Comparison of ENCODE assay signal across 37 mouse cellular contexts in the genomic region with DNA sequence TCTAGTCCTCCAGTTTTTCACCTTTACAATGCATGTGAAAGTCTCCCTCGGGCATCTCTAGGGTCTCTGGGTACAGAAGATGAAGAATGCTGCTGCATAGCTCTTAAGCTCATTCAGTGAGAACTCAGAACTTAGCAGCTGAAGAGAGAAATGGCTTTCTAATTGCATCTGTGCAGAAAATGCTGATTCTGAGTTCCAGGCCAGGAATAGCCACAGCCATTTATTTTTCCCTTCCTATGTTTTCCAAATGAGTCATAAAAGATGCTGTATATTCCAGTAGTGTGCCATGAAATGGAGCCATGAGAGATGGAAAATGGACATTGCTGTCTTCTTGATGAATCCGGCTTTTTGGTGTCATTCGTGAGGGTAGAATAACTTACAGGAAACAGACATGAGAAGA. TPM values are rescaled to one million over a fixed set of nuclear protein-coding genes. Genes with fewer than 3 reads are reported as not detected.
"Had no signal": no experiment of that assay in that cellular context is flagged by ENCODE, and none has a peak within 500 bp of the region (broad histone marks: within the 10 kb centered on the region; RNA-seq: fewer than 3 reads in every experiment).

No protein-coding gene starts in this region.

- H3K27me3 ChIP-seq: limb, embryonic 12.5 days; limb, embryonic 13.5 days; limb, embryonic 15.5 days; liver, embryonic 12.5 days; liver, embryonic 13.5 days; liver, embryonic 15.5 days; lung, embryonic 15.5 days; midbrain, embryonic 13.5 days; midbrain, embryonic 15.5 days; neural tube, embryonic 12.5 days; neural tube, embryonic 13.5 days had no signal

- H3K4me2 ChIP-seq: limb, embryonic 12.5 days; limb, embryonic 13.5 days; limb, embryonic 15.5 days; liver, embryonic 11.5 days; liver, embryonic 12.5 days; liver, embryonic 13.5 days; liver, embryonic 15.5 days; lung, embryonic 14.5 days; lung, embryonic 15.5 days; midbrain, embryonic 11.5 days; midbrain, embryonic 12.5 days; midbrain, embryonic 13.5 days; midbrain, embryonic 15.5 days; neural tube, embryonic 12.5 days; neural tube, embryonic 13.5 days had no signal

- H3K4me1 ChIP-seq: limb, embryonic 10.5 days; limb, embryonic 12.5 days; limb, embryonic 13.5 days; limb, embryonic 15.5 days; liver, embryonic 12.5 days; liver, embryonic 13.5 days; liver, embryonic 15.5 days; midbrain, embryonic 10.5 days; midbrain, embryonic 13.5 days; neural tube, embryonic 12.5 days; neural tube, embryonic 13.5 days had no signal

- H3K36me3 ChIP-seq: limb, embryonic 10.5 days; limb, embryonic 12.5 days; limb, embryonic 13.5 days; limb, embryonic 15.5 days; liver, embryonic 12.5 days; liver, embryonic 13.5 days; liver, embryonic 15.5 days; lung, embryonic 15.5 days; midbrain, embryonic 10.5 days; midbrain, embryonic 12.5 days; midbrain, embryonic 13.5 days; midbrain, embryonic 15.5 days; neural tube, embryonic 12.5 days; neural tube, embryonic 13.5 days had no signal

- H3K9me3 ChIP-seq: limb, embryonic 10.5 days; limb, embryonic 12.5 days; limb, embryonic 13.5 days; limb, embryonic 15.5 days; liver, embryonic 12.5 days; liver, embryonic 13.5 days; liver, embryonic 15.5 days; lung, embryonic 15.5 days; megakaryocyte, embryonic 14.5 days; midbrain, embryonic 10.5 days; midbrain, embryonic 12.5 days; midbrain, embryonic 13.5 days; midbrain, embryonic 15.5 days; neural tube, embryonic 12.5 days; neural tube, embryonic 13.5 days had no signal

- H3K4me3 ChIP-seq: limb, embryonic 10.5 days; limb, embryonic 12.5 days; limb, embryonic 13.5 days; limb, embryonic 15.5 days; liver, embryonic 12.5 days; liver, embryonic 13.5 days; liver, embryonic 15.5 days; lung, embryonic 15.5 days; megakaryocyte, embryonic 14.5 days; midbrain, embryonic 10.5 days; midbrain, embryonic 12.5 days; midbrain, embryonic 13.5 days; midbrain, embryonic 15.5 days; myocyte; neural tube, embryonic 12.5 days; neural tube, embryonic 13.5 days had no signal

- ATAC-seq: liver, embryonic 12.5 days; liver, postnatal 0 days; lung, postnatal 0 days; midbrain, embryonic 13.5 days; midbrain, embryonic 15.5 days; midbrain, embryonic 16.5 days had no signal

- DNase-seq: left cerebral cortex, postnatal 4 days; liver; liver, embryonic 13.5 days; liver, postnatal 0 days; lung, adult 18-20 months; lung, adult 2 months; lung, embryonic 14.5 days; lung, postnatal 10 days; lung, postnatal 14 days; lung, postnatal 36 days; lung, postnatal 4 days; midbrain, embryonic 14.5 days had no signal

- H3K9ac ChIP-seq: limb, embryonic 12.5 days; limb, embryonic 13.5 days; limb, embryonic 15.5 days; liver, embryonic 12.5 days; liver, embryonic 13.5 days; liver, embryonic 14.5 days; liver, embryonic 15.5 days; liver, postnatal 0 days; lung, embryonic 14.5 days; lung, embryonic 15.5 days; midbrain, embryonic 12.5 days; midbrain, embryonic 13.5 days; midbrain, embryonic 15.5 days; neural tube, embryonic 12.5 days; neural tube, embryonic 13.5 days had no signal

- H3K27ac ChIP-seq: limb, embryonic 10.5 days; limb, embryonic 12.5 days; limb, embryonic 13.5 days; limb, embryonic 15.5 days; liver, embryonic 12.5 days; liver, embryonic 13.5 days; liver, embryonic 14.5 days; liver, embryonic 15.5 days; lung, embryonic 15.5 days; macrophage; midbrain, embryonic 10.5 days; midbrain, embryonic 12.5 days; midbrain, embryonic 13.5 days; midbrain, embryonic 15.5 days; neural tube, embryonic 12.5 days; neural tube, embryonic 13.5 days had no signal

RNA-seq across cellular contexts. Expression of a gene that starts 21.5 kb away (rescaled TPM):
- total RNA-seq: liver, adult 2 months; megakaryocyte progenitor cell, adult 5-6 weeks; megakaryocyte, adult 5-6 weeks; megakaryocyte-erythroid progenitor cell, adult 5-6 weeks had no signal
- polyA plus RNA-seq: liver, adult 2 months; macrophage had no signal
